Mouse (Mus musculus): ENCODE data around the gene D930007J09Rik.

DNA sequence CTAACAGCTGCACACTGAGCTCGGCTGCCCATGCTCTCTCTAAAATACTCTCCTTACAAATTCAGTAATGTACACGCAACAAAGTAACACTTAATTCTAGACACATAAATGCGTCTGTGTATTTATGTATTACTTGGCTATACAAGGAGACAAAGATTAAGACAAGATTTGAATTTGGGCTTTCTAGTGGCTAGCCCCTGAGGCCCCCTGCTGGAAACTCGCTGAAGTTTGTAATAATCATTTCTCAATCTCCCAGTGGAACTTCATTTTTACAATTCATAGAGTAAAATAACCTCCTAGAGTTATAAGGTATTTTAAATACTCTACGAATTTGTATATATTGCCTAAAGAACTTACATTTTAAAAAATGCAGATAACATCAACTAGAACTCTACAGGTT is 19.6 kb downstream of the D930007J09Rik start:
- TF ChIP-seq CTCF (IDR thresholded peaks at IDR 0.05; ENCODE audit: control insufficient read depth, insufficient read depth, insufficient read length) (no peak), MAX (IDR thresholded peaks at IDR 0.05) (no peak), USF1 (IDR thresholded peaks at IDR 0.05; ENCODE audit: low read depth) (no peak)
